Mouse (Mus musculus) megakaryocyte, adult 5-6 weeks (primary cell): ENCODE measurements around the gene Gm10803. TPM values are rescaled to one million over a fixed set of nuclear protein-coding genes. Genes with fewer than 3 reads are reported as not detected.
"Not testable (repeated sequence)": the region's sequence is repeated elsewhere in the genome, so short reads cannot be mapped to it uniquely, and the experiment has no call there.

Experiments
- ATAC-seq: 2 replicates; pipeline ENCODE4 v1.8.0; 2016; ENCODE audit warnings: mild to moderate bottlenecking, inconsistent platforms; ENCODE audit not compliant: poor library complexity, severe bottlenecking
- total RNA-seq, 2 experiments: library from RNA; stranded (forward) in 1 of 2; stranded (reverse) in 1 of 2; fragments of 153-499, 151-499 nt in 1 of 2; fragments of 221-1000, 200-1000 nt in 1 of 2; gene quantifications; 2 replicates each; pipeline versions ENCODE4 v1.2.3 to v1.2.4; 2015 to 2017

Gene Gm10803
- not detected in 2 replicates for total RNA-seq (2015)
- not detected in 2 replicates for total RNA-seq (2017)

- not testable (repeated sequence) for ATAC-seq
Observed at GRCm38 (mm10) chr2:93560268-93560667, at the start of gene Gm10803. TSS of gene Gm10803 (plus strand) at chr2:93560568.

GRCm38 (mm10) chr2:93510839-93511238 is 49.5 kb upstream of the Gm10803 start:
- ATAC-seq: no peak

GRCm38 (mm10) chr2:93512130-93512529 is 48.2 kb upstream of the Gm10803 start:
- ATAC-seq: no peak

GRCm38 (mm10) chr2:93515246-93515645 is 45.1 kb upstream of the Gm10803 start:
- no peak for ATAC-seq

- no peak for ATAC-seq
Observed at GRCm38 (mm10) chr2:93521042-93521441, 39.3 kb upstream of the Gm10803 start.

- ATAC-seq: no peak
Observed at GRCm38 (mm10) chr2:93521571-93521970, 38.8 kb upstream of the Gm10803 start.

- ATAC-seq: no peak
Observed at GRCm38 (mm10) chr2:93522005-93522404, 38.4 kb upstream of the Gm10803 start.

GRCm38 (mm10) chr2:93525033-93525762 is 35.2 kb upstream of the Gm10803 start:
- ATAC-seq: no peak

GRCm38 (mm10) chr2:93529602-93530001 is 30.8 kb upstream of the Gm10803 start:
- ATAC-seq: no peak

GRCm38 (mm10) chr2:93533891-93534290 is 26.5 kb upstream of the Gm10803 start:
- ATAC-seq: no peak

- ATAC-seq: no peak
Observed at GRCm38 (mm10) chr2:93537385-93537967, 22.9 kb upstream of the Gm10803 start.

GRCm38 (mm10) chr2:93538140-93538539 is 22.2 kb upstream of the Gm10803 start:
- no peak for ATAC-seq

- no peak for ATAC-seq
Observed at GRCm38 (mm10) chr2:93541771-93542170, 18.6 kb upstream of the Gm10803 start.

GRCm38 (mm10) chr2:93552676-93553521 is 7.5 kb upstream of the Gm10803 start:
- ATAC-seq: no peak

GRCm38 (mm10) chr2:93553905-93554304 is 6.5 kb upstream of the Gm10803 start:
- no peak for ATAC-seq

- no peak for ATAC-seq
Observed at GRCm38 (mm10) chr2:93565647-93566046, 5.3 kb downstream of the Gm10803 start.

GRCm38 (mm10) chr2:93567675-93568074 is 7.3 kb downstream of the Gm10803 start:
- ATAC-seq: no peak

- no peak for ATAC-seq
Observed at GRCm38 (mm10) chr2:93572565-93572964, 12.2 kb downstream of the Gm10803 start.

GRCm38 (mm10) chr2:93581271-93581670 is 20.9 kb downstream of the Gm10803 start:
- ATAC-seq: no peak

- no peak for ATAC-seq
Observed at GRCm38 (mm10) chr2:93585821-93586220, 25.5 kb downstream of the Gm10803 start.

GRCm38 (mm10) chr2:93587446-93587845 is 27.1 kb downstream of the Gm10803 start:
- ATAC-seq: no peak

GRCm38 (mm10) chr2:93589875-93590274 is 29.5 kb downstream of the Gm10803 start:
- peak; percentile 67 for ATAC-seq
